Mouse (Mus musculus) testis, adult 2 months (tissue): ENCODE results near the gene Akap1.

Source experiments
- CTCF ChIP-seq: fragments of 200-500 bp; IDR thresholded peaks from 2 replicates; pipeline ENCODE4 v1.5.1; 2012; ENCODE audit warnings: low read depth, mild to moderate bottlenecking, inconsistent platforms, low read length, moderate library complexity; ENCODE audit not compliant: control insufficient read depth, insufficient read depth, insufficient replicate concordance
- POLR2A ChIP-seq: fragments of 200-500 bp; IDR thresholded peaks from 2 replicates; pipeline ENCODE4 v1.6.1; 2012; ENCODE audit warnings: low read depth, mild to moderate bottlenecking, inconsistent platforms, low read length, moderate library complexity; ENCODE audit not compliant: control insufficient read depth

- TF ChIP-seq POLR2A (no peak), CTCF (no peak)
These were observed 45.1 kb upstream of the Akap1 start for GRCm38 (mm10) chr11:88909388-88910036.
